Mouse (Mus musculus) E14TG2a.4 (cell line): Measurements from ENCODE around the gene Gm6358.

Experiments used
- CTCF ChIP-seq: conservative IDR thresholded peaks from 2 replicates; pipeline ENCODE4 v1.5.1; 2014; ENCODE audit warnings: low read length
- POU5F1 ChIP-seq: IDR thresholded peaks from 2 replicates; pipeline ENCODE4 v1.6.1; 2014; ENCODE audit warnings: low read length, borderline replicate concordance

GRCm38 (mm10) chr16:89188621-89189020, 48.0 kb downstream of the Gm6358 start:
- TF ChIP-seq CTCF (peak; percentile 25), POU5F1 (no peak)
